Mouse (Mus musculus) MEL (cell line): ENCODE data around the gene Otoa. TPM values are rescaled to one million over a fixed set of nuclear protein-coding genes. Genes with fewer than 3 reads are reported as not detected.

Source experiments
- DNase-seq: peaks from one replicate; pipeline ENCODE4 v3.0.0; 2011; ENCODE audit warnings: low read depth, low spot score
- H3K27ac ChIP-seq: 2 replicates; pipeline ENCODE4 v1.5.1; 2012; ENCODE audit warnings: low read depth, mild to moderate bottlenecking, control low read depth, low read length, moderate library complexity; ENCODE audit not compliant: control insufficient read depth
- H3K27me3 ChIP-seq, 2 experiments: fragments of 150-350 bp in 1 of 2; sonication (generic) in 1 of 2; 2 replicates each; pipeline ENCODE4 v1.6.1; 2012; ENCODE audit warnings: low read length in 2 of 2, mild to moderate bottlenecking in 2 of 2, improper control_type of control experiment in 1 of 2, moderate library complexity in 1 of 2; ENCODE audit not compliant: insufficient read depth in 2 of 2, control insufficient read depth in 1 of 2
- H3K36me3 ChIP-seq, 2 experiments: 2 replicates each; pipeline ENCODE4 v1.6.1; 2012 to 2014; ENCODE audit warnings: low read length in 2 of 2, improper control_type of control experiment in 1 of 2, inconsistent platforms in 1 of 2, mild to moderate bottlenecking in 1 of 2; ENCODE audit not compliant: insufficient read depth in 2 of 2, control insufficient read depth in 1 of 2
- H3K4me1 ChIP-seq, 2 experiments: fragments of 150-350 bp in 1 of 2; sonication (generic) in 1 of 2; 2 replicates each; pipeline ENCODE4 v1.6.1; 2012; ENCODE audit warnings: low read length in 2 of 2, improper control_type of control experiment in 1 of 2, mild to moderate bottlenecking in 1 of 2; ENCODE audit not compliant: insufficient read depth in 2 of 2, control insufficient read depth in 1 of 2
- H3K4me3 ChIP-seq, 2 experiments: fragments of 150-350 bp in 1 of 2; sonication (generic) in 1 of 2; 2 replicates each; pipeline ENCODE4 v1.5.1; 2012; ENCODE audit warnings: low read depth in 2 of 2, low read length in 2 of 2, mild to moderate bottlenecking in 2 of 2, moderate library complexity in 2 of 2, control low read depth in 1 of 2, improper control_type of control experiment in 1 of 2; ENCODE audit not compliant: control insufficient read depth in 1 of 2, insufficient read depth in 1 of 2
- H3K79me2 ChIP-seq: 2 replicates; pipeline ENCODE4 v1.6.1; 2012; ENCODE audit warnings: mild to moderate bottlenecking, low read length, moderate library complexity; ENCODE audit not compliant: control insufficient read depth, poor library complexity, insufficient read depth
- H3K9ac ChIP-seq: 2 replicates; pipeline ENCODE4 v1.6.1; 2012; ENCODE audit warnings: low read depth, mild to moderate bottlenecking, control low read depth, low read length, moderate library complexity; ENCODE audit not compliant: control insufficient read depth, poor library complexity, severe bottlenecking
- H3K9me3 ChIP-seq: fragments of 150-350 bp; sonication (generic); replicated peaks from 2 replicates; pipeline ENCODE4 v1.6.1; 2012; ENCODE audit warnings: mild to moderate bottlenecking, low read length, improper control_type of control experiment, moderate library complexity; ENCODE audit not compliant: insufficient read depth
- BHLHE40 ChIP-seq: IDR thresholded peaks from 2 replicates; pipeline ENCODE4 v1.6.1; 2012; ENCODE audit warnings: low read depth, mild to moderate bottlenecking, inconsistent platforms, low read length, improper control_type of control experiment, borderline replicate concordance
- ELF1 ChIP-seq: IDR thresholded peaks from 2 replicates; pipeline ENCODE4 v1.6.1; 2014; ENCODE audit warnings: low read depth, mild to moderate bottlenecking, inconsistent platforms, low read length, improper control_type of control experiment, moderate library complexity
- EP300 ChIP-seq, 2 experiments: IDR thresholded peaks; 2 replicates each; pipeline ENCODE4 v1.6.1; 2011; ENCODE audit warnings: improper control_type of control experiment in 2 of 2, low read length in 2 of 2, low read depth in 1 of 2, mild to moderate bottlenecking in 1 of 2
- ETS1 ChIP-seq: IDR thresholded peaks from 2 replicates; pipeline ENCODE4 v1.6.1; 2012; ENCODE audit warnings: low read depth, mild to moderate bottlenecking, inconsistent platforms, low read length, improper control_type of control experiment, moderate library complexity
- GATA1 ChIP-seq: IDR thresholded peaks from 2 replicates; pipeline ENCODE4 v1.6.1; 2011; ENCODE audit warnings: low read depth, low read length, improper control_type of control experiment
- HCFC1 ChIP-seq: IDR thresholded peaks from 2 replicates; pipeline ENCODE4 v1.6.1; 2012; ENCODE audit warnings: low read depth, mild to moderate bottlenecking, inconsistent platforms, low read length, improper control_type of control experiment, moderate library complexity
- JUND ChIP-seq: IDR thresholded peaks from 2 replicates; pipeline ENCODE4 v1.6.1; 2011; ENCODE audit warnings: low read depth, mild to moderate bottlenecking, improper control_type of control experiment, low read length
- KAT2A ChIP-seq: conservative IDR thresholded peaks from 2 replicates; pipeline ENCODE4 v1.6.1; 2012; ENCODE audit warnings: low read depth, low read length, improper control_type of control experiment, inconsistent platforms
- MAFK ChIP-seq: IDR thresholded peaks from 2 replicates; pipeline ENCODE4 v1.6.1; 2011; ENCODE audit warnings: low read depth, mild to moderate bottlenecking, low read length, improper control_type of control experiment, borderline replicate concordance
- MAX ChIP-seq: IDR thresholded peaks from 2 replicates; pipeline ENCODE4 v1.6.1; 2011; ENCODE audit warnings: low read length, improper control_type of control experiment
- MAZ ChIP-seq: IDR thresholded peaks from 2 replicates; pipeline ENCODE4 v1.6.1; 2012; ENCODE audit warnings: low read depth, mild to moderate bottlenecking, inconsistent platforms, low read length, improper control_type of control experiment
- MEF2A ChIP-seq: IDR thresholded peaks from 2 replicates; pipeline ENCODE4 v1.6.1; 2014; ENCODE audit warnings: low read depth, mild to moderate bottlenecking, inconsistent platforms, low read length, improper control_type of control experiment; ENCODE audit not compliant: poor library complexity, insufficient replicate concordance, severe bottlenecking; ENCODE audit errors: extremely low read depth
- NRF1 ChIP-seq: IDR thresholded peaks from 2 replicates; pipeline ENCODE4 v1.6.1; 2014; ENCODE audit warnings: low read depth, mild to moderate bottlenecking, inconsistent platforms, low read length, improper control_type of control experiment, moderate library complexity; ENCODE audit not compliant: poor library complexity, insufficient read depth, severe bottlenecking
- RAD21 ChIP-seq: IDR thresholded peaks from 2 replicates; pipeline ENCODE4 v1.6.1; 2011; ENCODE audit warnings: mild to moderate bottlenecking, low read depth, low read length, improper control_type of control experiment
- UBTF ChIP-seq: IDR thresholded peaks from 2 replicates; pipeline ENCODE4 v1.6.1; 2012; ENCODE audit warnings: low read depth, mild to moderate bottlenecking, inconsistent platforms, low read length, improper control_type of control experiment, moderate library complexity, borderline replicate concordance; ENCODE audit not compliant: insufficient read depth
- USF2 ChIP-seq, 2 experiments: IDR thresholded peaks; 2 replicates each; pipeline ENCODE4 v1.6.1; 2011 to 2012; ENCODE audit warnings: improper control_type of control experiment in 2 of 2, low read length in 2 of 2, borderline replicate concordance in 1 of 2, inconsistent platforms in 1 of 2, low read depth in 1 of 2, mild to moderate bottlenecking in 1 of 2; ENCODE audit not compliant: insufficient read depth in 1 of 2
- ZNF384 ChIP-seq: IDR thresholded peaks from 2 replicates; pipeline ENCODE4 v1.6.1; 2012; ENCODE audit warnings: low read depth, mild to moderate bottlenecking, inconsistent platforms, low read length, improper control_type of control experiment
- polyA plus RNA-seq, 2 experiments: library from polyadenylated mRNA; stranded (reverse) in 1 of 2; unstranded in 1 of 2; fragments of >175 nt in 1 of 2; fragments of >200 nt in 1 of 2; gene quantifications; 2 replicates each; pipeline versions ENCODE4 v1.2.1 to v1.2.4; 2012; ENCODE audit warnings: low replicate concordance in 2 of 2, low read depth in 1 of 2; ENCODE audit not compliant: insufficient read length in 2 of 2, insufficient read depth in 1 of 2, missing spikeins in 1 of 2
- total RNA-seq: library from RNA; depleted of rRNA; stranded (reverse); fragments of 300-350 nt; gene quantifications from 2 replicates; pipeline ENCODE4 v1.2.3, GENCODE M21; 2012

Otoa gene
- total and polyA plus RNA-seq, 3 experiments = 0.04 to 0.23 TPM; not detected in 1

- TF ChIP-seq EP300 (IDR thresholded peaks at IDR 0.05; ENCODE audit: low read depth in 1 of 2, low read length in 2 of 2) (no peak), MEF2A (no peak)
- TF ChIP-seq, all 39 proteins: peak for 0
These were observed 8.9 kb upstream of the Otoa start (continued) for GRCm38 (mm10) chr7:121072506-121072905.

DNA sequence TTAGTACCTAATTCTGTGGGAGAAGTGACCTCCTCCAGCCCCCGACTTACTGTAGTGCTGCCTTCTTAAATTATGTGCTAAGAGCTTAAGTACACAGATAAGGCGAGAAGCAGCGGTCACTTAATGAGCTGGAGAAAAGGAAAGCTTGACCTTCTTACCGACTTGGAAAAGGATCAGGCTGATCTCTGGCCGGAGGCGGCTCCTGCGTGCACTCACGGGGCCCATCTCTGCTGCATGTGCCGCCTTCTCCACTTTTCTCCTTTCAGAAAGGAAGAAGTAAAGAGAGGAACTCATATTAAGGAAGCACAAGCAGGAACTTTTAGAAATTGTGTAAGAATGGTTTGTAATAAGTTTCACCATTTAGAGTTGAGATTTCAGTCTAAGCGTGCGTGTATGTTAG lies 7.2 kb upstream of the Otoa start, which contains the start of gene Igsf6:
Igsf6 (minus strand) TSS at position 292 of the 400 bp plus-strand sequence.
- DNase-seq = no peak
- no peaks in the 10 kb centered on the region for H3K27me3 ChIP-seq
- H3K4me3 ChIP-seq = no peak within 1 kb of the TSS
- H3K4me1 ChIP-seq = no peaks in the 10 kb centered on the region
- no peak within 1 kb of the TSS for H3K27ac ChIP-seq
- no peak for TF ChIP-seq ZNF384
- no peak for TF ChIP-seq ETS1
- no peak for TF ChIP-seq EP300 (IDR thresholded peaks at IDR 0.05; ENCODE audit: low read depth in 1 of 2, low read length in 2 of 2)
- no peak for TF ChIP-seq MAX
- TF ChIP-seq BHLHE40 = no peak
- no peak for TF ChIP-seq ELF1
- TF ChIP-seq JUND = no peak
- TF ChIP-seq MAZ = no peak
- TF ChIP-seq HCFC1 = no peak
- no peak for TF ChIP-seq KAT2A
- no peak for TF ChIP-seq USF2 (IDR thresholded peaks at IDR 0.05; ENCODE audit: borderline replicate concordance in 1 of 2, insufficient read depth in 1 of 2, low read depth in 1 of 2, low read length in 2 of 2)
- no peak for TF ChIP-seq NRF1
- no peak for TF ChIP-seq UBTF
- no peak for TF ChIP-seq RAD21
- no peak for TF ChIP-seq GATA1
- TF ChIP-seq MEF2A = no peak
- no peak for TF ChIP-seq MAFK
- H3K9me3 ChIP-seq = no peaks in the 10 kb centered on the region
- no peak within 1 kb of the TSS for H3K9ac ChIP-seq
- H3K36me3 ChIP-seq = peaks cover 0 to 8% of the 10 kb centered on the region in 2 experiments; a peak in 2 of 4 replicates
- H3K79me2 ChIP-seq = no peaks in the 10 kb centered on the region
